Mouse (Mus musculus): ENCODE results near the gene Olfr385.
"Not testable (repeated sequence)": the region's sequence is repeated elsewhere in the genome, so short reads cannot be mapped to it uniquely, and the experiment has no call there.

The Olfr385 gene

GRCm38 (mm10) chr11:73592908-73593307 lies at the start of gene Olfr385:
TSS of gene Olfr385 (minus strand) at chr11:73593008.
- no peak for DNase-seq (ENCODE audit: extremely low spot score)

DNA sequence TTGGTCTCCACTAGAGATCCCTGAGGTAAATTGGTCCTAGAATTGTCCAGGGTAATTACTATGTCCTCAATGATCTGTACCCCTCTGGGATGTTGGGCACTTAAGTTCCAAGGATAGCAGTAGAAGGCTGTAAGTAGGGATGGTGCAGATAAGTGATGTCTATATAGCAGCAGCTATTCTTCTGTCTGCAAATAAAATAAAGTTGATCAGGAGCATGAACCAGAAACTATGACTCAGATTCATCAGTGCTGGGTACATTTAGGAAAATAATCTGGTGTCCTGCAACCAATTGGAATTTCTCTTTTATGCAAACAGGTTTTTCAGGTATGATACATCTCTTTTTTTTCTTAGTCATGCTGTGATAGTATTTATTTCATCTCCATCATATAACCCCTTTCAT lies 5.5 kb upstream of the Olfr385 start, which contains the start of gene Olfr384:
Olfr384 (plus strand) TSS at position 301 of the 400 bp plus-strand sequence.
- DNase-seq (ENCODE audit: extremely low spot score) = no peak

- DNase-seq (ENCODE audit: extremely low spot score) = not testable (repeated sequence)
Measured at GRCm38 (mm10) chr11:73583188-73583587, 9.6 kb downstream of the Olfr385 start.

GRCm38 (mm10) chr11:73579871-73580270 lies 12.9 kb downstream of the Olfr385 start:
- no peak for DNase-seq (ENCODE audit: extremely low spot score)
